Mouse (Mus musculus) hindbrain, embryonic 16.5 days (tissue): ENCODE data around the gene Rptor. TPM values are rescaled to one million over a fixed set of nuclear protein-coding genes. Genes with fewer than 3 reads are reported as not detected.
A peak's percentile ranks its signal among the peaks of the same experiment; 100 is the strongest.

ENCODE experiments used
- ATAC-seq: fragments of 200-750 bp; cut with Nextera tagmentation; 2 replicates; pipeline ENCODE4 v1.8.0; 2017; ENCODE audit warnings: moderate TSS enrichment, moderate library complexity
- H3K27ac ChIP-seq: fragments of 300-500 bp; sonication (generic); 2 replicates; pipeline ENCODE4 v1.5.1; 2014; ENCODE audit warnings: low read depth, mild to moderate bottlenecking, control low read depth, low read length, moderate library complexity
- H3K27me3 ChIP-seq: fragments of 300-500 bp; sonication (generic); replicated peaks from 2 replicates; pipeline ENCODE4 v1.6.1; 2014; ENCODE audit warnings: low read length; ENCODE audit not compliant: control insufficient read depth, insufficient read depth
- H3K36me3 ChIP-seq: fragments of 300-500 bp; sonication (generic); 2 replicates; pipeline ENCODE4 v1.6.1; 2014; ENCODE audit warnings: mild to moderate bottlenecking, low read length, moderate library complexity, mixed read lengths; ENCODE audit not compliant: control insufficient read depth, insufficient read depth
- H3K4me1 ChIP-seq: fragments of 300-500 bp; sonication (generic); 2 replicates; pipeline ENCODE4 v1.6.1; 2014; ENCODE audit warnings: low read depth, low read length; ENCODE audit not compliant: control insufficient read depth, insufficient read depth
- H3K4me2 ChIP-seq: fragments of 300-500 bp; sonication (generic); 2 replicates; pipeline ENCODE4 v1.6.1; 2014; ENCODE audit warnings: mild to moderate bottlenecking, low read length, control low read depth, moderate library complexity
- H3K4me3 ChIP-seq: fragments of 300-500 bp; sonication (generic); 2 replicates; pipeline ENCODE4 v1.5.1; 2014; ENCODE audit warnings: mild to moderate bottlenecking, low read length, control low read depth, moderate library complexity
- H3K9ac ChIP-seq: fragments of 300-500 bp; sonication (generic); 2 replicates; pipeline ENCODE4 v1.6.1; 2014; ENCODE audit warnings: low read depth, mild to moderate bottlenecking, control low read depth, low read length, moderate library complexity
- H3K9me3 ChIP-seq: fragments of 300-500 bp; sonication (generic); 2 replicates; pipeline ENCODE4 v1.6.1; 2014; ENCODE audit warnings: mild to moderate bottlenecking, low read length, moderate library complexity; ENCODE audit not compliant: control insufficient read depth
- WGBS: fragments of 180-500 bp; shearing (Covaris S2); extraction: QIAGEN DNeasy Blood & Tissue Kit; methylation state at CpG from one replicate; pipeline ENCODE4 v1.1.7; 2014; 5-methylcytosine and 5-hydroxymethylcytosine counted together
- polyA plus RNA-seq: library from polyadenylated mRNA; unstranded; fragments of >200 nt; fragmentation: Nextera tagmentation; extraction: Ambion mirVana; gene quantifications from 2 replicates; pipeline ENCODE4 v1.2.1, GENCODE M21; 2015

Rptor gene
- polyA plus RNA-seq, 1 experiment from 2014 or later = 8.5 TPM

GRCm38 (mm10) chr11:119913291-119913934, 310.7 kb downstream of the Rptor start, which contains the start of gene Chmp6:
Gene Chmp6 (plus strand): TSS chr11:119913441.
- Histone ChIP-seq H3K27ac (peak within 1 kb of the TSS; percentile 79), H3K9ac (peak within 1 kb of the TSS; percentile 90), H3K27me3 (no peaks in the 10 kb centered on the region), H3K36me3 (peaks cover 18% of the 10 kb centered on the region), H3K4me1 (peaks cover 21% of the 10 kb centered on the region), H3K4me3 (peak within 1 kb of the TSS; percentile 84), H3K4me2 (peak within 1 kb of the TSS; percentile 91), H3K9me3 (no peaks in the 10 kb centered on the region)
- WGBS = under 1% methylated on average over 48 of the region's 48 CpGs
- peak; percentile 76 for ATAC-seq

- Histone ChIP-seq H3K27ac (peak overlapping the region; percentile 79), H3K36me3 (peaks cover 23% of the 10 kb centered on the region), H3K9me3 (no peaks in the 10 kb centered on the region), H3K4me3 (peak overlapping the region; percentile 84), H3K4me1 (peaks cover 21% of the 10 kb centered on the region), H3K27me3 (no peaks in the 10 kb centered on the region), H3K4me2 (peak overlapping the region; percentile 91), H3K9ac (peak overlapping the region; percentile 90)
- ATAC-seq = no peak
- 1% methylated on average over 26 of the region's 26 CpGs for WGBS
These were observed 311.2 kb downstream of the Rptor start for GRCm38 (mm10) chr11:119913935-119914314.

GRCm38 (mm10) chr11:119914381-119914780, 311.7 kb downstream of the Rptor start:
- Histone ChIP-seq H3K4me3 (peak overlapping the region; percentile 84), H3K27me3 (no peaks in the 10 kb centered on the region), H3K4me2 (peak overlapping the region; percentile 91), H3K9ac (peak overlapping the region; percentile 90), H3K27ac (no peak overlapping the region), H3K36me3 (peaks cover 26% of the 10 kb centered on the region), H3K9me3 (no peaks in the 10 kb centered on the region), H3K4me1 (peaks cover 21% of the 10 kb centered on the region)
- 33% methylated on average over 4 of the region's 4 CpGs for WGBS
- ATAC-seq = no peak

- 91% methylated on average over 9 of the region's 9 CpGs for WGBS
- Histone ChIP-seq H3K9ac (no peak overlapping the region), H3K27ac (no peak overlapping the region), H3K36me3 (peaks cover 26% of the 10 kb centered on the region), H3K27me3 (no peaks in the 10 kb centered on the region), H3K4me1 (peaks cover 21% of the 10 kb centered on the region), H3K4me2 (no peak overlapping the region), H3K4me3 (no peak overlapping the region), H3K9me3 (no peaks in the 10 kb centered on the region)
- ATAC-seq = no peak
These were observed 313.0 kb downstream of the Rptor start for GRCm38 (mm10) chr11:119915666-119916065.

GRCm38 (mm10) chr11:119916102-119916790, 313.5 kb downstream of the Rptor start:
- H3K36me3 ChIP-seq = peaks cover 26% of the 10 kb centered on the region

GRCm38 (mm10) chr11:119916834-119917469, 314.2 kb downstream of the Rptor start:
- H3K27ac ChIP-seq = no peak overlapping the region

More at GRCm38 (mm10) chr11:119916102-119916790, 313.5 kb downstream of the Rptor start:
- Histone ChIP-seq H3K4me2 (no peak overlapping the region), H3K27me3 (no peaks in the 10 kb centered on the region), H3K9ac (no peak overlapping the region), H3K4me1 (peaks cover 21% of the 10 kb centered on the region), H3K27ac (no peak overlapping the region), H3K9me3 (no peaks in the 10 kb centered on the region), H3K4me3 (no peak overlapping the region)
- WGBS = 83% methylated on average over 15 of the region's 15 CpGs
- no peak for ATAC-seq

DNA sequence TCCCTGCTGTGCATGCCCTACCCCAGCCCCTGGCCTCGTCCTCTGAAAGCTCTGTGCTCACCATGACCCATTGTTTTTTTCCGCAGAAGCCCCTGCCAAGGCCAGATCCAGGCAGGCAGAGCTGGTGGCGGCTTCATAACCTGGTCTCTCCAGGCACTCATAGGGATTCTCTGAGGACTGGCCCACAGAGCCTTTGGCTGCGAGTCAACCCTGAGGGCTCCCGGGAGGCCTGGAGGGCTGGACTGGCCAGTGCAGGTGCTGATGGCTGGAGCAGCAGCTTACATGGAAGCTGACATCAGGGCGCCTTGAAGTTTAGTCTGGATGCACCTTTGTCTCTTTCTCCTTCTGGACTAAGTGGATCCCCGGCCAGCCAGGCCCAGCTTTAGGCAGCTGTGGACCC, 315.8 kb downstream of the Rptor start:
- H3K27me3 ChIP-seq = no peaks in the 10 kb centered on the region
- no peaks in the 10 kb centered on the region for H3K9me3 ChIP-seq
- H3K4me2 ChIP-seq = no peak overlapping the region
- peaks cover 26% of the 10 kb centered on the region for H3K36me3 ChIP-seq
- no peak overlapping the region for H3K27ac ChIP-seq
- no peak overlapping the region for H3K4me3 ChIP-seq
- no peak overlapping the region for H3K9ac ChIP-seq
- ATAC-seq = no peak
- peaks cover 15% of the 10 kb centered on the region for H3K4me1 ChIP-seq
- WGBS = 80% methylated on average over 7 of the region's 7 CpGs

More at GRCm38 (mm10) chr11:119916834-119917469, 314.2 kb downstream of the Rptor start:
- WGBS = 87% methylated on average over 21 of the region's 21 CpGs
- H3K36me3 ChIP-seq = peaks cover 26% of the 10 kb centered on the region
- no peak overlapping the region for H3K4me2 ChIP-seq
- no peaks in the 10 kb centered on the region for H3K27me3 ChIP-seq
- peaks cover 21% of the 10 kb centered on the region for H3K4me1 ChIP-seq
- no peak for ATAC-seq
- H3K4me3 ChIP-seq = no peak overlapping the region
- no peak overlapping the region for H3K9ac ChIP-seq
- no peaks in the 10 kb centered on the region for H3K9me3 ChIP-seq

- ATAC-seq = no peak
- Histone ChIP-seq H3K4me2 (no peak overlapping the region), H3K9ac (no peak overlapping the region), H3K9me3 (no peaks in the 10 kb centered on the region), H3K36me3 (peaks cover 26% of the 10 kb centered on the region), H3K27me3 (no peaks in the 10 kb centered on the region), H3K4me1 (peaks cover 12% of the 10 kb centered on the region), H3K27ac (no peak overlapping the region), H3K4me3 (no peak overlapping the region)
- 89% methylated on average over 4 of the region's 4 CpGs for WGBS
These were observed 316.7 kb downstream of the Rptor start for GRCm38 (mm10) chr11:119919432-119919831.

DNA sequence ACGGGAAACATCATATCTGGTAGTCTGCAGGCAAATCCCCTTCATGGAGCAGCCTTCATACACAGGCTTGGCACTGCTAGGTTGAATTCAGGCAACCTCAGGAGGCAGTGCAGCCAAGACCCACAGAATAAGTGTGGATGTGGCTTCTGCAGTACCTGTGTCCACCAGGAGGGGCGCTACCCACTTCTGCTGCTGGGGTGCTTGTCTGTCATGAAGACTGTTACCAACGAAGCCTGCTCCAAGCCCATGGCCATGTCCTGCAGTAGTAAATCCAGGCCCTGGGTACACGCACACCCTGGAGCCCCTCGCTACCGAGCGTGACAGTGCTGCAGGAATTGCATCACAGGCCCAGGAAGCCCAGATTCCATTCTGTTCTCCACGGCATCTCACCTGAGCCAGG, 317.2 kb downstream of the Rptor start:
- Histone ChIP-seq H3K36me3 (peaks cover 26% of the 10 kb centered on the region), H3K9ac (no peak overlapping the region), H3K9me3 (no peaks in the 10 kb centered on the region), H3K4me1 (peaks cover 7% of the 10 kb centered on the region), H3K27ac (no peak overlapping the region), H3K4me2 (no peak overlapping the region), H3K4me3 (no peak overlapping the region), H3K27me3 (no peaks in the 10 kb centered on the region)
- no peak for ATAC-seq
- 60% methylated on average over 8 of the region's 8 CpGs for WGBS
